Mouse (Mus musculus) limb, embryonic 11.5 days (tissue): ENCODE results near the gene Tes. TPM values are rescaled to one million over a fixed set of nuclear protein-coding genes. Genes with fewer than 3 reads are reported as not detected.
A peak's percentile ranks its signal among the peaks of the same experiment; 100 is the strongest.

Experiments used
- ATAC-seq: fragments of 200-750 bp; cut with Nextera tagmentation; 2 replicates; pipeline ENCODE4 v1.8.0; 2017; ENCODE audit warnings: low read depth; ENCODE audit not compliant: insufficient number of reproducible peaks, low FRiP score, low TSS enrichment
- DNase-seq: peaks from one replicate; pipeline ENCODE4 v3.0.0-alpha.2; 2015; ENCODE audit warnings: low spot score
- H3K27ac ChIP-seq: fragments of 300-500 bp; sonication (generic); replicated peaks from 2 replicates; pipeline ENCODE4 v1.5.1; 2014; ENCODE audit warnings: low read depth, mild to moderate bottlenecking, low read length
- H3K27me3 ChIP-seq: fragments of 300-500 bp; sonication (generic); 2 replicates; pipeline ENCODE4 v1.6.1; 2014; ENCODE audit warnings: mild to moderate bottlenecking, low read length, mixed read lengths; ENCODE audit not compliant: control insufficient read depth, insufficient read depth
- H3K36me3 ChIP-seq: fragments of 300-500 bp; sonication (generic); 2 replicates; pipeline ENCODE4 v1.6.1; 2014; ENCODE audit warnings: mild to moderate bottlenecking, low read length, moderate library complexity, mixed read lengths; ENCODE audit not compliant: control insufficient read depth, insufficient read depth
- H3K4me1 ChIP-seq: fragments of 300-500 bp; sonication (generic); 2 replicates; pipeline ENCODE4 v1.6.1; 2014; ENCODE audit warnings: low read length, mixed read lengths; ENCODE audit not compliant: control insufficient read depth, insufficient read depth
- H3K4me2 ChIP-seq: fragments of 300-500 bp; sonication (generic); 2 replicates; pipeline ENCODE4 v1.6.1; 2014; ENCODE audit warnings: low read depth, mild to moderate bottlenecking, moderate library complexity; ENCODE audit not compliant: severe bottlenecking
- H3K4me3 ChIP-seq: fragments of 300-500 bp; sonication (generic); 2 replicates; pipeline ENCODE4 v1.5.1; 2014; ENCODE audit warnings: low read depth, low read length
- H3K9ac ChIP-seq: fragments of 300-500 bp; sonication (generic); 2 replicates; pipeline ENCODE4 v1.6.1; 2014; ENCODE audit warnings: mild to moderate bottlenecking, low read length
- H3K9me3 ChIP-seq: fragments of 300-500 bp; sonication (generic); 2 replicates; pipeline ENCODE4 v1.6.1; 2016; ENCODE audit warnings: low read length; ENCODE audit not compliant: control insufficient read depth
- WGBS: fragments of 180-500 bp; shearing (Covaris S2); extraction: QIAGEN DNeasy Blood & Tissue Kit; methylation state at CpG from one replicate; pipeline ENCODE4 v1.1.7; 2014; 5-methylcytosine and 5-hydroxymethylcytosine counted together
- polyA plus RNA-seq: library from polyadenylated mRNA; unstranded; fragments of >200 nt; fragmentation: Nextera tagmentation; extraction: Ambion mirVana; gene quantifications from 2 replicates; pipeline ENCODE4 v1.2.1, GENCODE M21; 2014

Tes gene
- polyA plus RNA-seq: 126 and 128 TPM in 2 replicates

- ATAC-seq (peak; percentile 97), DNase-seq (peak; percentile 91)
- Histone ChIP-seq H3K36me3 (no peaks in the 10 kb centered on the region; the same call in 1 of the 2 replicates), H3K4me2 (peak within 1 kb of the TSS; percentile 86), H3K9ac (peak within 1 kb of the TSS; percentile 93), H3K27ac (no peak within 1 kb of the TSS; the same call in 1 of the 2 replicates), H3K9me3 (no peaks in the 10 kb centered on the region), H3K27me3 (no peaks in the 10 kb centered on the region), H3K4me1 (peaks cover 4% of the 10 kb centered on the region), H3K4me3 (peak within 1 kb of the TSS; percentile 86)
- under 1% methylated on average over 56 of the region's 63 CpGs for WGBS
Observed at GRCm38 (mm10) chr6:17064936-17065790, at the start of gene Tes. Tes (plus strand) TSS chr6:17065149.

- no peak overlapping the region for H3K9ac ChIP-seq
- H3K4me1 ChIP-seq: no peaks in the 10 kb centered on the region
- ATAC-seq: no peak
- no peak for DNase-seq
- no peaks in the 10 kb centered on the region for H3K36me3 ChIP-seq
- H3K27me3 ChIP-seq: no peaks in the 10 kb centered on the region
- H3K4me2 ChIP-seq: no peak overlapping the region
- WGBS: 71% methylated on average over 7 of the region's 7 CpGs
- no peak overlapping the region for H3K27ac ChIP-seq
- H3K9me3 ChIP-seq: no peaks in the 10 kb centered on the region
- no peak overlapping the region for H3K4me3 ChIP-seq
Observed at GRCm38 (mm10) chr6:17025886-17026285, 39.1 kb upstream of the Tes start.

DNA sequence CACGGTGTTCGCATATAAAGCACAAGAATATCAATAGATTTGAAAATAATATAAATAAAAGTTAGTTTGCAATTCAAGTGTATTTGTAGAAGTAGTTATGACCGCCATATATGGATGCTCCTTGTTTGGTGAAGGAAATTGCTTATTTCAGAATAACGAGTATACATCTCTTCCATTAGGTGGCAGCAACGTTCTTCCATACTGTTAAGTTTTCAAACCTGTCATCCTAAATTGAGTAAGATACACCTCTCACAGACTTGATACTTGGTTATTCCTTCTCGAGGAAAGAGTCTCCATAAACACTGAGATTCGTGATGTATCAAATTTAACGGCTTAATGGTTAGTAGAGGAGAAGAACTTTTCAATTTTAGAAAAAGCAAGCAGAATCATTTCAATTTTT, 37.4 kb upstream of the Tes start:
- WGBS: 19% methylated on average over 8 of the region's 8 CpGs
- ATAC-seq: no peak
- H3K4me3 ChIP-seq: no peak overlapping the region
- H3K27ac ChIP-seq: no peak overlapping the region
- no peak overlapping the region for H3K4me2 ChIP-seq
- no peak for DNase-seq
- H3K36me3 ChIP-seq: no peaks in the 10 kb centered on the region
- H3K9me3 ChIP-seq: no peaks in the 10 kb centered on the region
- 0 out of 2 replicates have a peak, but pooled peaks cover 2% of the 10 kb centered on the region for H3K4me1 ChIP-seq
- no peak overlapping the region for H3K9ac ChIP-seq
- H3K27me3 ChIP-seq: no peaks in the 10 kb centered on the region

- no peak overlapping the region for H3K9ac ChIP-seq
- no peaks in the 10 kb centered on the region for H3K36me3 ChIP-seq
- ATAC-seq (no peak), DNase-seq (no peak)
- H3K9me3 ChIP-seq: no peaks in the 10 kb centered on the region
- no peak overlapping the region for H3K27ac ChIP-seq
- H3K4me3 ChIP-seq: no peak overlapping the region
- H3K4me2 ChIP-seq: no peak overlapping the region
- no peaks in the 10 kb centered on the region for H3K27me3 ChIP-seq
- WGBS: 89% methylated on average over 8 of the region's 8 CpGs
- 0 out of 2 replicates have a peak, but pooled peaks cover 2% of the 10 kb centered on the region for H3K4me1 ChIP-seq
Observed at GRCm38 (mm10) chr6:17028809-17029208, 36.1 kb upstream of the Tes start.

- no peak overlapping the region for H3K27ac ChIP-seq
- ATAC-seq: no peak; the same call in 1 of the 2 replicates
- no peaks in the 10 kb centered on the region for H3K36me3 ChIP-seq
Observed at GRCm38 (mm10) chr6:17032231-17032728, 32.7 kb upstream of the Tes start.

GRCm38 (mm10) chr6:17034095-17034494, 30.9 kb upstream of the Tes start:
- Histone ChIP-seq H3K27ac (no peak overlapping the region), H3K9ac (no peak overlapping the region), H3K4me3 (no peak overlapping the region), H3K27me3 (no peaks in the 10 kb centered on the region), H3K4me1 (0 out of 2 replicates have a peak, but pooled peaks cover 2% of the 10 kb centered on the region), H3K9me3 (no peaks in the 10 kb centered on the region), H3K36me3 (no peaks in the 10 kb centered on the region), H3K4me2 (no peak overlapping the region)
- ATAC-seq: no peak
- DNase-seq: no peak
- 95% methylated on average over 2 of the region's 2 CpGs for WGBS

More at GRCm38 (mm10) chr6:17032231-17032728, 32.7 kb upstream of the Tes start:
- H3K9ac ChIP-seq: no peak overlapping the region
- 0 out of 2 replicates have a peak, but pooled peaks cover 2% of the 10 kb centered on the region for H3K4me1 ChIP-seq
- H3K4me2 ChIP-seq: no peak overlapping the region
- H3K27me3 ChIP-seq: no peaks in the 10 kb centered on the region
- H3K9me3 ChIP-seq: no peaks in the 10 kb centered on the region
- H3K4me3 ChIP-seq: no peak overlapping the region
- WGBS: 10% methylated on average over 2 of the region's 2 CpGs
- no peak for DNase-seq

DNA sequence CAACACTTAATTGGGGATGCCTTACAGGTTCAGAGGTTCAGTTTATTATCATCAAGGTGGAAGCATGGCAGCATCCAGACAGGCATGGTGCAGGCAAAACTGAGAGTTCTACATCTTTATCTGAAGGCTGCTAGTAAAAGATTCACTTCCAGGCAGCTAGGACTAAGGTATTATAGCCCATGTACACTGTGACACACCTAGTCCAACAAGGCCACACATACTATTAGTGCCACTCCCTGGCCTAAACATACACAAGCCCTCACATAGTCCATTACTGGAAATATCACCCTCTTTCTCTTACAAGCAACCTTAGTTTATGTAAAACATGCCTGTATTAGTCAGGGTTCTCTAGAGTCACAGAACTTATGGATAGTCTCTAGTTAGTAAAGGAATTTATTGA, 29.7 kb upstream of the Tes start:
- H3K4me1 ChIP-seq: 0 out of 2 replicates have a peak, but pooled peaks cover 2% of the 10 kb centered on the region
- H3K27me3 ChIP-seq: no peaks in the 10 kb centered on the region
- H3K9me3 ChIP-seq: no peaks in the 10 kb centered on the region
- ATAC-seq: no peak
- H3K4me3 ChIP-seq: no peak overlapping the region
- H3K36me3 ChIP-seq: no peaks in the 10 kb centered on the region
- H3K9ac ChIP-seq: no peak overlapping the region
- H3K27ac ChIP-seq: no peak overlapping the region
- no peak for DNase-seq
- no peak overlapping the region for H3K4me2 ChIP-seq

DNA sequence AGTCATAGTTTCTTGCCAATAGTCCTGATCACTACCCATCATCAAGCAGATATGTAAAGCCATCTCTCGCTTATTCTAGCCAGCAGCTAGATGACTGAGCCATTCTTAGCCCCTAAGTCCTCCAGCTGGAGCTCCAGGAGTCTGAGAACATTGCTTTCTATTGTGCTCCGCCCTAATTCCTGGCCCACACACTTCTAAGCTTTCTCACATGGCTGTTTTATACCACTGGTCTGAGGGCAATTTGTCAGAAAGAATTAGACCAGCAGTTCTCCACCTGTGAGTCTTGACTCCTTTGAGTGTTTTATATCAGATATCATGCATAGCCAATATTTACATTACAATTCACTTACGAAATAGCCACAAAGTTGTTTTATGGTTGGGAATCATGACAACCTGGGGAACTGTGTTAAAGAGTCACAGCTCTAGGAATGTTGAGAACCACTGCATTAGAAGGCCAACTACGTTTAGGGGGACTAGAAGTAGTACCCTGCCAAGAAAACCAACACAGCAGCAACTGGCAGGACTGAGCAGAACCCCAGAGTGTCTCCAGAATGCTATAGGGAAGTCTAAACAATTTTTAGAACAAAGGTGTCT, 13.4 kb upstream of the Tes start:
- no peak for DNase-seq
- 77% methylated on average over 4 of the region's 4 CpGs for WGBS
- Histone ChIP-seq H3K4me2 (no peak overlapping the region), H3K27me3 (no peaks in the 10 kb centered on the region), H3K27ac (no peak overlapping the region), H3K9me3 (no peaks in the 10 kb centered on the region), H3K4me1 (no peaks in the 10 kb centered on the region), H3K36me3 (no peaks in the 10 kb centered on the region), H3K4me3 (no peak overlapping the region), H3K9ac (no peak overlapping the region)
- ATAC-seq: no peak
